Mouse (Mus musculus) mammary gland, adult 2 months (tissue): ENCODE results near the gene 5830411N06Rik. TPM values are rescaled to one million over a fixed set of nuclear protein-coding genes. Genes with fewer than 3 reads are reported as not detected.

Experiments used
- polyA plus RNA-seq: library from polyadenylated mRNA; depleted of rRNA; stranded (reverse); fragments of >200 nt; gene quantifications from 2 replicates; pipeline ENCODE4 v1.2.3, GENCODE M21; 2012; ENCODE audit warnings: low replicate concordance; rRNA removed

The 5830411N06Rik gene
- 3.4 and 4.5 TPM in 2 replicates for polyA plus RNA-seq

GRCm38 (mm10) chr7:140247216-140247615 lies at the start of gene 5830411N06Rik:
Gene 5830411N06Rik, plus strand, starts transcription at chr7:140247284.

DNA sequence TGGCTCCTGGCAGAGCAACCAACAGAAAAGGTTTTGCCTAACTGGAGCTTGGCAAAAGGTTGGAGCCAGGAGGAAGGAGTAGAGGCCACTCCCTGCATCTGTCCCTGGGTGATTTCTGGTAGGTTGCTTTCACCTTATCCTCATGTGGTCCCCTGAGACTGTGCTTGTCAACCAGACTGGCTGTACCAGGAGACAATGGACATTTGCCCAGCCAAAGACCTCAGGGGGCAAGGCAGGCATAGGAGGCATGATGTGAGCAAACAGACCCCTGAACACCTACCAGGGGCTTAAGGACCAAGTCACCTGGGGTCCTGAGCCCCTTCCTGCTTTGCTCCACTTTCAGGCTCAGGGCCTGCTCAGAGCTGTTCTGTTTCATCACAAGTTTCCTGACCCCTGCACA lies 41.2 kb upstream of the 5830411N06Rik start, which contains the start of gene Olfr524:
Gene Olfr524, minus strand, starts transcription at position 101 of the 400 bp plus-strand sequence.

GRCm38 (mm10) chr7:140217967-140218366 lies 29.1 kb upstream of the 5830411N06Rik start, which contains the start of gene Cd163l1:
Gene Cd163l1, plus strand, starts transcription at chr7:140218267.

DNA sequence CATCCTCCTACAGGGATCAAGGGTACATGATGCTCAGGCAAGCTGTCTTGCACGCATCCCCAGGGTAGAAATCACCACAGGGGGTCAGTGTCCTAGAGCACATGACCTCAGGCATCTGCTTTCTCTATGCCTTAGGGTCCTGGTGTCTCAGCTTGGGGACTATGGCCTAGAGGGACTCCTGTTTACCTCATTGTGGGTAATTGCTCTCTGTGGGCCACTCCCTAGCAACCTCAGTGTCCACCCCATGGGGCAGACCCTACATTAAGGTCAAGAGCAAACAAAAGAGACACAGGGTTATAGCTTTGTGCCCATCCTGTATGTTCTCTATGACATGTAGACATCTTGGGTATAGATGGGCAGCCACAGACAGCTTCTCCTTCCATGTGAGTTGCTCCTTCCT lies 73.5 kb downstream of the 5830411N06Rik start, which contains the start of gene Olfr525:
Gene Olfr525, plus strand, starts transcription at position 301 of the 400 bp plus-strand sequence.

DNA sequence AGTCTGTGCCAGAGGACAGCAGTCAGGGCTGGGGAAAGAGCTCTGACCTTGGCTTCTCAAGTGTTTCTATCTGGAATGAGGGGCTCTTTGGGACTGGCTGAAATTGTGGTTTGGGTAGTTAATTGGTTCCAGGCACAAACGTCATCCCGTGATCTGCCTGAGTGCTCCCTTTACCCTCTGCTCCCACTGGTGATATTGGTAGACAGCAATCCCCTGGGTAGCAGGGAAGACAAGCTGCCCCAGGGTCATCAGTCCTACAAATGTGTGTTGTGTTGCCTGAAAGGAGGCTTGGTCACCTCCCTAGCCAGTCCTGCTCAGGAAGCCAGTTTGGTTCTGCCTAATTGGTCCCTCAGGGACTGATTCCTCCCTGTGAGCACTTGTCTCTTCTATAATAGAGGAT lies 86.6 kb downstream of the 5830411N06Rik start, which contains the start of gene Olfr527:
Gene Olfr527, plus strand, starts transcription at position 301 of the 400 bp plus-strand sequence.

Other genes with a start within 250 kb of the 5830411N06Rik start
- 51.1 and 130 TPM in 2 replicates for gene Zfp511, start 210.9 kb upstream of the 5830411N06Rik start, polyA plus RNA-seq
- 18.2 and 27.9 TPM in 2 replicates for gene Tubgcp2, start 210.6 kb upstream of the 5830411N06Rik start, polyA plus RNA-seq
- 0.04 and 0.19 TPM in 2 replicates for gene Msx3, start 198.2 kb upstream of the 5830411N06Rik start, polyA plus RNA-seq
- gene Caly, start 164.7 kb upstream of the 5830411N06Rik start, polyA plus RNA-seq = 0.11 TPM in 1 of 2 replicates, not detected in the other
- not detected in 2 replicates for gene Prap1, start 153.9 kb upstream of the 5830411N06Rik start, polyA plus RNA-seq
- gene Fuom, start 144.8 kb upstream of the 5830411N06Rik start, polyA plus RNA-seq = 47.4 and 59.5 TPM in 2 replicates
- gene Paox, start 131.5 kb upstream of the 5830411N06Rik start, polyA plus RNA-seq = 20.9 and 25.0 TPM in 2 replicates
- 146 and 200 TPM in 2 replicates for gene Echs1, start 130.8 kb upstream of the 5830411N06Rik start, polyA plus RNA-seq
- 31.2 and 62.7 TPM in 2 replicates for gene Mtg1, start 109.7 kb upstream of the 5830411N06Rik start, polyA plus RNA-seq
- gene Sprn, start 92.4 kb upstream of the 5830411N06Rik start, polyA plus RNA-seq = 0.70 and 0.87 TPM in 2 replicates
- not detected in 2 replicates for gene Olfr522, start 82.5 kb upstream of the 5830411N06Rik start, polyA plus RNA-seq
- gene Olfr523, start 74.1 kb upstream of the 5830411N06Rik start, polyA plus RNA-seq = 0.40 and 0.73 TPM in 2 replicates
- 0.13 TPM in 1 of 2 replicates, not detected in the other for gene Olfr524, start 41.3 kb upstream of the 5830411N06Rik start, polyA plus RNA-seq
- 1.7 and 3.0 TPM in 2 replicates for gene Cd163l1, start 29.0 kb upstream of the 5830411N06Rik start, polyA plus RNA-seq
- not detected in 2 replicates for gene Olfr525, start 73.6 kb downstream of the 5830411N06Rik start, polyA plus RNA-seq
- not detected in 2 replicates for gene Olfr527, start 86.7 kb downstream of the 5830411N06Rik start, polyA plus RNA-seq
- gene Olfr60, start 114.4 kb downstream of the 5830411N06Rik start, polyA plus RNA-seq = 1.1 and 1.2 TPM in 2 replicates
- not detected in 2 replicates for gene Olfr530, start 129.0 kb downstream of the 5830411N06Rik start, polyA plus RNA-seq
- gene Olfr531, start 155.6 kb downstream of the 5830411N06Rik start, polyA plus RNA-seq = not detected in 2 replicates
- gene Olfr532, start 174.4 kb downstream of the 5830411N06Rik start, polyA plus RNA-seq = not detected in 2 replicates
- not detected in 2 replicates for gene Olfr533, start 216.1 kb downstream of the 5830411N06Rik start, polyA plus RNA-seq
- gene Olfr535, start 236.9 kb downstream of the 5830411N06Rik start, polyA plus RNA-seq = not detected in 2 replicates